Mouse (Mus musculus): ENCODE measurements around the gene Ghrhr. TPM values are rescaled to one million over a fixed set of nuclear protein-coding genes. Genes with fewer than 3 reads are reported as not detected.

Ghrhr gene
- polyA plus RNA-seq, 1 experiment from 2014 or later, result not detected

DNA sequence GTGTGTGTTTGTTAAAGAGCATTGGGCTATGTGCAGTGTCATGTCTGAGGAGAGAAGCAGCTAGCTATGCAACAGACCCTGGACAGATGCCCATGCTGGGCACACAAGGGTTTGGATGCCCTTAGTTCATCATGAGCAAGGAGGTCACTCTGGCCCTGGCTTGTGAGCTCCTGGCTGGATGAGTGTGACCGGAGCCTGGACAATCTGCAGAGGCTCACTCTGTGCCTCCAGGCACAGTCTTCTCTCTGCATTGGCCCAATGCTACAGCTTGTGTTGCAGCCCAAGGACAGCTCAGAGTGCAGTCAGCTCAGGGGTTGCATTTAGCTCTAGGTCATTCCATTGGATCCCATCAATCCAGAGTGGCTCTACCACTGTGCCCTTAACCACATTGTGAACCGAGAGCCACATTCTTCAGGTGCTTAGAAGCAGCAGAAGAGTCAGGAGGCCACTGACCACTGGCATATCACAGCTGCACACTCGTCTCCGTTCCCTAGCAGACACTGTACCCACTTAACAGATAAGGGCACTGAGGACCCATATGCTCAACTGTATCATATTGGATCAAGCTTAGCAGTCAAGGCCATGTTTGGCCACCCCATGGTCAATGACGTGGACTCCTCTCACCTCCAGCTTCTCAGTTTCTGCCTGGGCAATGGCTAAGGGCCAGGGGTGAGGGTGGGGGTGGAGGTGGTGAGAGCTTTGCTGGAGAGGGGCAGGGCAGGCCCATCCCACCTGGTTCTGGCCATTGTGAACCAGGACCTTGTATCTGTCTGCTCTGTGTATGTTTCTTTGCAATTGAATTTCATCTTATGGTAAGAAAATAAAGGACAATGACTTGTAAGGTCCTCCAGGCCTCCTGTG is 28.2 kb upstream of the Ghrhr start:
- no peak overlapping the region for H3K4me2 ChIP-seq
- peak; percentile 52 for ATAC-seq (replicated peaks; ENCODE audit: low FRiP score)
- no peak overlapping the region for H3K9ac ChIP-seq (ENCODE audit: low read depth, low read length)
- DNase-seq (ENCODE audit: low spot score), result peak; percentile 25
- WGBS, result 64% methylated on average over 5 of the region's 5 CpGs
- no peak overlapping the region for H3K4me3 ChIP-seq (ENCODE audit: low read depth, low read length)
- peaks cover 8% of the 10 kb centered on the region for H3K4me1 ChIP-seq (replicated peaks; ENCODE audit: control insufficient read depth, insufficient read depth, low read length)
- H3K9me3 ChIP-seq (ENCODE audit: control insufficient read depth, low read length), result no peaks in the 10 kb centered on the region
- H3K27me3 ChIP-seq (replicated peaks; ENCODE audit: control insufficient read depth, insufficient read depth, low read length), result no peaks in the 10 kb centered on the region
- H3K36me3 ChIP-seq (ENCODE audit: control insufficient read depth, insufficient read depth, low read length), result no peaks in the 10 kb centered on the region
- H3K27ac ChIP-seq (ENCODE audit: low read depth, low read length), result no peak overlapping the region

GRCm38 (mm10) chr6:55349231-55349630 is 26.9 kb upstream of the Ghrhr start:
- WGBS, result 79% methylated on average over 4 of the region's 4 CpGs
- no peaks in the 10 kb centered on the region for H3K27me3 ChIP-seq (replicated peaks; ENCODE audit: control insufficient read depth, insufficient read depth, low read length)
- no peak overlapping the region for H3K4me2 ChIP-seq
- H3K4me3 ChIP-seq (ENCODE audit: low read depth, low read length), result no peak overlapping the region
- H3K4me1 ChIP-seq (replicated peaks; ENCODE audit: control insufficient read depth, insufficient read depth, low read length), result peaks cover 8% of the 10 kb centered on the region
- no peaks in the 10 kb centered on the region for H3K36me3 ChIP-seq (ENCODE audit: control insufficient read depth, insufficient read depth, low read length)
- no peaks in the 10 kb centered on the region for H3K9me3 ChIP-seq (ENCODE audit: control insufficient read depth, low read length)
- DNase-seq (ENCODE audit: low spot score) (peak; percentile 15), ATAC-seq (replicated peaks; ENCODE audit: low FRiP score) (no peak)
- no peak overlapping the region for H3K9ac ChIP-seq (ENCODE audit: low read depth, low read length)
- no peak overlapping the region for H3K27ac ChIP-seq (ENCODE audit: low read depth, low read length)

DNA sequence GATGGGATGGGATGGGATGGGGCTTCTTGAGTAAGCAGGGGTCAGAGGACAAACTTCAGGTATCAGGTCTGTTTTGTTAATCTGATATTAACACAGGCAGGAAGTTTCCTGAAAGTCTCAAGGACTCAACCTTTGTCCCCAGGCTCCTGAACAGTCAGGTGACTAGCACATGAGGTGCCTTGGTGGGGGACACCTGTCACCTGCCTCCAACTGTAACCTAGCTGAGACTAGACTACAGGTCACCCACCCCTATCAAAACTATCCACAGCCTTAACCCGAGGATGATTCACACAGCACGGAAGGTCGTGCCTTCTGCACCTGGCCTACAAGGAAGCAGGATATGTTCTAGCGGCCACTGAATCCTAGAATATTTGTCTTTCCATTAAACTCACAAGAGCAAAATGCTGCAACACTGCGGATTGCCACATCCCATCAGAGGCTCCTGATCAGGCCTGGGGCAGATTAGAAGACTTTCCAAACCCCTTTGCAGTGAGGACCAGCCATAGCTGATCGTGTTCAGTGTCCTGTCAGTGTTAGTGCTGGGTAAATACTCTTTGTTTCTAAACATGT is 25.6 kb upstream of the Ghrhr start:
- no peaks in the 10 kb centered on the region for H3K9me3 ChIP-seq (ENCODE audit: control insufficient read depth, low read length)
- peak; percentile 27 for DNase-seq (ENCODE audit: low spot score)
- H3K4me1 ChIP-seq (replicated peaks; ENCODE audit: control insufficient read depth, insufficient read depth, low read length), result peaks cover 8% of the 10 kb centered on the region
- no peak overlapping the region for H3K27ac ChIP-seq (ENCODE audit: low read depth, low read length)
- H3K9ac ChIP-seq (ENCODE audit: low read depth, low read length), result no peak overlapping the region
- H3K4me3 ChIP-seq (ENCODE audit: low read depth, low read length), result no peak overlapping the region
- no peak for ATAC-seq (replicated peaks; ENCODE audit: low FRiP score)
- 85% methylated on average over 6 of the region's 6 CpGs for WGBS
- H3K4me2 ChIP-seq, result no peak overlapping the region
- H3K27me3 ChIP-seq (replicated peaks; ENCODE audit: control insufficient read depth, insufficient read depth, low read length), result no peaks in the 10 kb centered on the region
- H3K36me3 ChIP-seq (ENCODE audit: control insufficient read depth, insufficient read depth, low read length), result no peaks in the 10 kb centered on the region

GRCm38 (mm10) chr6:55351712-55352111 is 24.4 kb upstream of the Ghrhr start:
- 72% methylated on average over 7 of the region's 7 CpGs for WGBS
- DNase-seq (ENCODE audit: low spot score) (no peak), ATAC-seq (replicated peaks; ENCODE audit: low FRiP score) (no peak)

DNA sequence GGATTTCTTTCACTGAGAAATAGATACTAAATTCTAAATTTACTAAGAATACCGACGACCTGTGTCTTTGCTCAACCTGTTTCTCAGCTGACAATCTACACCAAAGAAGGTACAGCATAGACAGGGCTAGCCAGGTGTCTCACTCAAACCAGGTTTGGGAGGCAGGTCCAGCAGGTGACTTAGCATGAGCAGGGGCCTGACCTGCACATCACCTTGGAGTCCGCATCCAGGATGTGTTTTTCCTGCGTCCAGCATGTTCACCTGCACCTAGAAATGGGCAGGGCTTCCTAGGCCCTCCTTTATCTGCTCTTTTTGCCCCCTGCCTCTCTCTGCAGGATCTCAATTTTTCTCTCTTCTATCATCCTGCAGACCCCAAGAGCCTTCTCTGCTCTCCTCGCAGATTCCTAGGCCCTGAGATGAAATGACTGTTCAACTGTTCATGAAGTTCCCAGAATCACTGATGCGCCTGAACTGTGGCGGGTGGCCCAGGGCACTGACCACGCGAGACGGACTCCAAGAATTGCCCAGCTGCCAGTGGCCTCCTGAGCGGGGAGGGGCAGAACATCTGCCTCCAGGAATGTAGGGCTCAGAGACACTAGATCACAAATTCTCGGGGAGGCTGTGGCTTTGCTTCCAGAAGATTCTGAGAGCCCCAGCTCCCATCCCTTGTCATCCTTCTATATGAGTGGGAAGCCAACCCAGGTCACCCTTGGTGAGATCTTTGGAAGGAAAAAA is 22.2 kb upstream of the Ghrhr start:
- WGBS, result 76% methylated on average over 12 of the region's 12 CpGs
- no peaks in the 10 kb centered on the region for H3K9me3 ChIP-seq (ENCODE audit: control insufficient read depth, low read length)
- no peak overlapping the region for H3K4me2 ChIP-seq
- peaks cover 15% of the 10 kb centered on the region for H3K4me1 ChIP-seq (replicated peaks; ENCODE audit: control insufficient read depth, insufficient read depth, low read length)
- DNase-seq (ENCODE audit: low spot score), result no peak
- no peaks in the 10 kb centered on the region for H3K27me3 ChIP-seq (replicated peaks; ENCODE audit: control insufficient read depth, insufficient read depth, low read length)
- no peaks in the 10 kb centered on the region for H3K36me3 ChIP-seq (ENCODE audit: control insufficient read depth, insufficient read depth, low read length)
- H3K9ac ChIP-seq (ENCODE audit: low read depth, low read length), result no peak overlapping the region
- H3K4me3 ChIP-seq (ENCODE audit: low read depth, low read length), result no peak overlapping the region
- no peak for ATAC-seq (replicated peaks; ENCODE audit: low FRiP score)
- H3K27ac ChIP-seq (ENCODE audit: low read depth, low read length), result no peak overlapping the region

More at GRCm38 (mm10) chr6:55351712-55352111, 24.4 kb upstream of the Ghrhr start:
- Histone ChIP-seq H3K4me2 (no peak overlapping the region), H3K4me3 (ENCODE audit: low read depth, low read length) (no peak overlapping the region), H3K27ac (ENCODE audit: low read depth, low read length) (no peak overlapping the region), H3K9me3 (ENCODE audit: control insufficient read depth, low read length) (no peaks in the 10 kb centered on the region), H3K4me1 (replicated peaks; ENCODE audit: control insufficient read depth, insufficient read depth, low read length) (peaks cover 18% of the 10 kb centered on the region), H3K36me3 (ENCODE audit: control insufficient read depth, insufficient read depth, low read length) (no peaks in the 10 kb centered on the region), H3K27me3 (replicated peaks; ENCODE audit: control insufficient read depth, insufficient read depth, low read length) (no peaks in the 10 kb centered on the region), H3K9ac (ENCODE audit: low read depth, low read length) (no peak overlapping the region)

GRCm38 (mm10) chr6:55354456-55355117 is 21.5 kb upstream of the Ghrhr start:
- no peak overlapping the region for H3K9ac ChIP-seq (ENCODE audit: low read depth, low read length)
- H3K4me2 ChIP-seq, result no peak overlapping the region
- H3K9me3 ChIP-seq (ENCODE audit: control insufficient read depth, low read length), result no peaks in the 10 kb centered on the region
- ATAC-seq (replicated peaks; ENCODE audit: low FRiP score) (no peak), DNase-seq (ENCODE audit: low spot score) (no peak)
- no peak overlapping the region for H3K27ac ChIP-seq (ENCODE audit: low read depth, low read length)
- H3K4me3 ChIP-seq (ENCODE audit: low read depth, low read length), result no peak overlapping the region
- whole genome bisulfite sequencing, result 76% methylated on average over 4 of the region's 4 CpGs
- H3K27me3 ChIP-seq (replicated peaks; ENCODE audit: control insufficient read depth, insufficient read depth, low read length), result no peaks in the 10 kb centered on the region
- no peaks in the 10 kb centered on the region for H3K36me3 ChIP-seq (ENCODE audit: control insufficient read depth, insufficient read depth, low read length)
- H3K4me1 ChIP-seq (replicated peaks; ENCODE audit: control insufficient read depth, insufficient read depth, low read length), result peaks cover 16% of the 10 kb centered on the region

GRCm38 (mm10) chr6:55355575-55355974 is 20.5 kb upstream of the Ghrhr start:
- H3K9me3 ChIP-seq (ENCODE audit: control insufficient read depth, low read length), result no peaks in the 10 kb centered on the region
- no peak overlapping the region for H3K4me3 ChIP-seq (ENCODE audit: low read depth, low read length)
- no peak overlapping the region for H3K27ac ChIP-seq (ENCODE audit: low read depth, low read length)
- H3K36me3 ChIP-seq (ENCODE audit: control insufficient read depth, insufficient read depth, low read length), result no peaks in the 10 kb centered on the region
- H3K27me3 ChIP-seq (replicated peaks; ENCODE audit: control insufficient read depth, insufficient read depth, low read length), result no peaks in the 10 kb centered on the region
- H3K4me2 ChIP-seq, result no peak overlapping the region
- DNase-seq (ENCODE audit: low spot score) (no peak), ATAC-seq (replicated peaks; ENCODE audit: low FRiP score) (no peak)
- H3K9ac ChIP-seq (ENCODE audit: low read depth, low read length), result no peak overlapping the region
- peaks cover 17% of the 10 kb centered on the region for H3K4me1 ChIP-seq (replicated peaks; ENCODE audit: control insufficient read depth, insufficient read depth, low read length)
- WGBS, result 67% methylated on average over 7 of the region's 7 CpGs

DNA sequence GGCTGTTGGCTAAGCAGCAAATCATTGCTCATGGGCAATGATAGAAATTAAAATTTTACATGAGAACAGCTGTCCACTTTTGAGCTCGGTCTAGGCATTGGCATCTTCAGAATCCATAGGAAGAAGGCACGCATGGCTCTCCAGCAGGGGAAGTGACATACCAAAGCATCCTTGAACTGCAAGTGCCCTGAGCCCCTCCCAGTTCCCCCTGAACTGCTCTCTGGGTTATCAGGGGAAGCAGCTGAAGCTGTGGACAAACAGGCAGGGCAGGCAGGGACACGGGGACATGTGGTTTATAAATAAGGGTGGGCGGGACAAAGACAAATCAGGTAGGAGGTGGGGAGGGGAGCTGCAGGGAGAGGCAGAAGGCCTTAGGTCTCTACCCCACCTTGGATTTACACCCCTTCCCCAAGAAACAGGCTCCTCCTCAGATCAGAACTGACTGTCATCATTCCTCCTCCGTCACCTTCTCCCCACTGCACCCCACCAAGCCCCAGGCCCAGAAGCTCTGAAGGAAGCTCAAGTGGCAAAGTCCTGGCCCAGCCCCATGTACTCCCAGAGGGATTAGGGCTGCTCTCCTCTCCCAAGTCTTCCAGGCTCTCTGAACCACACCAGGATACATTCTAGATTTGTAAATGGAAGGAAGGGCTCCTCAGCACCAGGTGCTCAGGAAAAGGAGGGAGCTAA is 19.9 kb upstream of the Ghrhr start:
- 30% methylated on average over 5 of the region's 5 CpGs for WGBS
- no peak for DNase-seq (ENCODE audit: low spot score)

More for the DNA sequence above, 19.9 kb upstream of the Ghrhr start:
- peaks cover 17% of the 10 kb centered on the region for H3K4me1 ChIP-seq (replicated peaks; ENCODE audit: control insufficient read depth, insufficient read depth, low read length)
- H3K4me3 ChIP-seq (ENCODE audit: low read depth, low read length), result no peak overlapping the region
- no peaks in the 10 kb centered on the region for H3K36me3 ChIP-seq (ENCODE audit: control insufficient read depth, insufficient read depth, low read length)
- H3K9me3 ChIP-seq (ENCODE audit: control insufficient read depth, low read length), result no peaks in the 10 kb centered on the region
- H3K27me3 ChIP-seq (replicated peaks; ENCODE audit: control insufficient read depth, insufficient read depth, low read length), result no peaks in the 10 kb centered on the region
- peak; percentile 75 for ATAC-seq (replicated peaks; ENCODE audit: low FRiP score)
- H3K4me2 ChIP-seq, result no peak overlapping the region
- H3K27ac ChIP-seq (ENCODE audit: low read depth, low read length), result no peak overlapping the region
- H3K9ac ChIP-seq (ENCODE audit: low read depth, low read length), result no peak overlapping the region
